Mouse (Mus musculus): Measurements from ENCODE around the gene Inpp4b.

GRCm38 (mm10) chr8:81808406-81808805 is 466.1 kb downstream of the Inpp4b start:
- TF ChIP-seq CTCF (IDR thresholded peaks at IDR 0.05; ENCODE audit: low read depth, low read length) = no peak
- no peak for TF ChIP-seq POLR2A (IDR thresholded peaks at IDR 0.05; ENCODE audit: borderline replicate concordance, low read depth, low read length)

Data from bone marrow macrophage, adult 2 months (primary cell).